Mouse (Mus musculus) pancreas, adult 10 weeks (tissue): ENCODE results near the gene Zcchc18. TPM values are rescaled to one million over a fixed set of nuclear protein-coding genes. Genes with fewer than 3 reads are reported as not detected.

Source experiments
- polyA plus RNA-seq: library from polyadenylated mRNA; stranded (reverse); fragments of 350-450 nt; fragmentation: Illumina TruSeq; extraction: RNeasy Lipid Tissue Mini Kit (QIAGEN cat#74804); gene quantifications from one replicate; pipeline ENCODE4 v1.2.3, GENCODE M21; 2015; ENCODE audit warnings: low read depth, low replicate concordance; ENCODE audit not compliant: insufficient read depth

Gene Zcchc18
- 3.7 TPM for polyA plus RNA-seq

GRCm38 (mm10) chrX:136992978-136993547, at the start of gene Zcchc18:
Zcchc18 (plus strand) TSS chrX:136993155.

GRCm38 (mm10) chrX:136975397-136975796, 17.6 kb upstream of the Zcchc18 start, which contains the start of gene Tmsb15b2:
Tmsb15b2 (minus strand) TSS chrX:136975497.

GRCm38 (mm10) chrX:136976424-136977084, 16.4 kb upstream of the Zcchc18 start, which contains the start of the genes Tmsb15l and Tmsb15b1:
Tmsb15l (minus strand) TSS chrX:136976869.
Tmsb15b1 (minus strand) TSS chrX:136976874.

GRCm38 (mm10) chrX:137038000-137038483, 45.1 kb downstream of the Zcchc18 start, which contains the start of gene Slc25a53:
Slc25a53 (minus strand) TSS chrX:137038302.

Other genes starting within 250 kb of the Zcchc18 start
- gene Morf4l2, start 249.5 kb upstream of the Zcchc18 start, polyA plus RNA-seq = 81.2 TPM
- gene Glra4, start 213.0 kb upstream of the Zcchc18 start, polyA plus RNA-seq = not detected
- gene Plp1, start 170.5 kb upstream of the Zcchc18 start, polyA plus RNA-seq = 3.3 TPM
- gene Rab9b, start 124.4 kb upstream of the Zcchc18 start, polyA plus RNA-seq = not detected
- gene H2bfm, start 65.8 kb upstream of the Zcchc18 start, polyA plus RNA-seq = not detected
- gene Tmsb15b2, start 17.7 kb upstream of the Zcchc18 start, polyA plus RNA-seq = 31.8 TPM
- gene Tmsb15l, start 16.3 kb upstream of the Zcchc18 start, polyA plus RNA-seq = 2.5 TPM
- 6.7 TPM for gene Tmsb15b1, start 16.3 kb upstream of the Zcchc18 start, polyA plus RNA-seq
- gene Slc25a53, start 45.1 kb downstream of the Zcchc18 start, polyA plus RNA-seq = 1.5 TPM
- 1.1 TPM for gene Fam199x, start 56.4 kb downstream of the Zcchc18 start, polyA plus RNA-seq
- not detected for gene Esx1, start 128.9 kb downstream of the Zcchc18 start, polyA plus RNA-seq